Mouse (Mus musculus): ENCODE data around the gene Rgcc. TPM values are rescaled to one million over a fixed set of nuclear protein-coding genes. Genes with fewer than 3 reads are reported as not detected.

The Rgcc gene
- polyA plus RNA-seq, 1 experiment from 2014 or later: 52.8 TPM

DNA sequence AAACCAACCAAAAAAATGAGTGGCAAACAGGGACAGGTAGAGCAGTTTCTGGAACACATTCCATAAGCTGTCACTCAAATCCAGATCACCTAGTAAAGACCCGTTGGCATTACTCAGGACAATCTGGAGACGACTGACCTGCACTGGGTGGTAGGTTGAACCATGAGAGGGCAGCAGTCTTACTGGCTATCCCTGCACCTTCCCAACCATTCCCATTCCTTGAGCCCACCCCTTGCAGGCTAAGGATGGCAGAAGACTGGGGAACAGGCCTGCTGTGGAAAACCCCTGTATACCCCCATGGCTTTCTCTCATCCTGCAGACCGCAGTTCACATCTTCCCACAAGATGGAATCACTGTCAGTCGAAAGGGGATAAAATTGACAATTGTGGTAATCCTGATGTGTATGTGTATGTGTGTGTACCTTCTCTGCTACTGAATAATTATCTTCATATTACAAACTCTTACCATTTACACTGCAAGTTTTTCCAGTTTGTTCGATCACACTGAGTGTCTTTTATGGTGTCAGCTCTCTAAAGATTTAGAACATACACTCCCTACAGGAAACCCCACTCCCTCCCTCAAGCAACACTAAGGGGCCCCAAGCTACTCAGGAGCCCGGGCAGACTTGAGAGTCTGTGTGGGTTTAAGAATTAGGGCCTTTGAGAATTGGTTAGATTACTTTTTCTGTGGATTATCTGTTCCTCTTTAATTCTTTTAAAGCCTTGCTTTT, 59.6 kb downstream of the Rgcc start:
- H3K27me3 ChIP-seq (ENCODE audit: control insufficient read depth, insufficient read depth, low read length): no peaks in the 10 kb centered on the region
- H3K9me3 ChIP-seq (replicated peaks; ENCODE audit: control insufficient read depth, low read length): no peaks in the 10 kb centered on the region
- no peak for ATAC-seq (replicated peaks; ENCODE audit: insufficient number of reproducible peaks, low FRiP score, low TSS enrichment, low read depth)
- no peak overlapping the region for H3K4me3 ChIP-seq (ENCODE audit: low read depth, low read length)
- H3K4me2 ChIP-seq (ENCODE audit: low read depth, low read length): no peak overlapping the region
- no peak overlapping the region for H3K27ac ChIP-seq (replicated peaks; ENCODE audit: low read depth, low read length)
- H3K9ac ChIP-seq (replicated peaks; ENCODE audit: low read length): no peak overlapping the region
- H3K4me1 ChIP-seq (ENCODE audit: control insufficient read depth, insufficient read depth, low read length): no peaks in the 10 kb centered on the region
- DNase-seq (ENCODE audit: low spot score): no peak
- H3K36me3 ChIP-seq (replicated peaks; ENCODE audit: control insufficient read depth, insufficient read depth, low read depth, low read length): no peaks in the 10 kb centered on the region
- WGBS: 72% methylated on average over 6 of the region's 6 CpGs

DNA sequence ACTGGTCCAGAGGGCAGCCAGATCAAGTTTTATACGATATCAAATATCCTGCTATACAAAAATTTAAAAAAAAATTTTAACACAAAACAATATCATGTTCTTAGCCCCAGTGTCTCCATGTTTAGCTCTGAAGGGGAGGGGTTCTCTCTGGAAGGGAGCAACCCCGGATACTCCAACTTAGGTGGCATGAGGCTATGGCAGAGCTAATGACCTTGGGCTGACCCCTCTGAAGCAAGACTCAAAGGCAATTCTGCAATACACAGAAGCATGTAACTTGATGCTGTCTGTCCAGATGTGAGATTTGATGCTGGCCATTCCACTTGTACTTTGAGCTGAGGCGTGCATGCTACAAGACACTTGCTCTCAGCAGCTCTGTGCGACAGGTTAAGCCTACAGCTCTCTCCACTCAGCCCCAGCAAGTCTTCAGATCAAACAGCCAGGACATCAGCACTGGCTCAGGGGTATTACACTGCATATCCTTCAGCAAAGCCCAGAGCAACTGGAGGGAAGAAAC, 60.3 kb downstream of the Rgcc start:
- Histone ChIP-seq H3K4me1 (ENCODE audit: control insufficient read depth, insufficient read depth, low read length) (no peaks in the 10 kb centered on the region), H3K9ac (replicated peaks; ENCODE audit: low read length) (no peak overlapping the region), H3K9me3 (replicated peaks; ENCODE audit: control insufficient read depth, low read length) (no peaks in the 10 kb centered on the region), H3K36me3 (replicated peaks; ENCODE audit: control insufficient read depth, insufficient read depth, low read depth, low read length) (no peaks in the 10 kb centered on the region), H3K4me2 (ENCODE audit: low read depth, low read length) (no peak overlapping the region), H3K4me3 (ENCODE audit: low read depth, low read length) (no peak overlapping the region), H3K27ac (replicated peaks; ENCODE audit: low read depth, low read length) (no peak overlapping the region), H3K27me3 (ENCODE audit: control insufficient read depth, insufficient read depth, low read length) (no peaks in the 10 kb centered on the region)
- WGBS: 41% methylated on average over 4 of the region's 4 CpGs
- DNase-seq (ENCODE audit: low spot score) (peak; percentile 54), ATAC-seq (replicated peaks; ENCODE audit: insufficient number of reproducible peaks, low FRiP score, low TSS enrichment, low read depth) (no peak; the same call in 1 of the 2 replicates)

DNA sequence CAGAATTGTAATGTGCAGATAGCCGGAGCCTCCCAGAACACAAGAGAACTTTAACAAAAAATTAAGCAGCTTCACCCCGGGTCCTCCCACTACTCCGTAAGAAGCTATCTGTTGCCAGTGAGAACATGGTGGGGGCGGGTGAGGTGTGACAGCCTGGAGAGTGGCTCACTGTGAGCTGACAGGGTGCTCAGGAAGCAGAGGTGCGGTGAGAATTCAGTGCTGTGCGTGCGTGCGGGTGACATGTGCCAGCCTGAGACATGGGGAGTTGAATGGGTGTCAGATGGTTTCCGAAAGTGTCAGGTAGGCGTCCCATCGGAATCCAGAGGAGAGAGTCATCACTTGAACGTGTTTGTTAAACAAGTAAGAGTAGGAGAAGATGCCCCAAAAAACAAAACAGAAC, 62.0 kb downstream of the Rgcc start:
- Histone ChIP-seq H3K36me3 (replicated peaks; ENCODE audit: control insufficient read depth, insufficient read depth, low read depth, low read length) (no peaks in the 10 kb centered on the region), H3K27ac (replicated peaks; ENCODE audit: low read depth, low read length) (no peak overlapping the region), H3K4me1 (ENCODE audit: control insufficient read depth, insufficient read depth, low read length) (no peaks in the 10 kb centered on the region), H3K9ac (replicated peaks; ENCODE audit: low read length) (no peak overlapping the region), H3K4me3 (ENCODE audit: low read depth, low read length) (no peak overlapping the region), H3K9me3 (replicated peaks; ENCODE audit: control insufficient read depth, low read length) (no peaks in the 10 kb centered on the region), H3K4me2 (ENCODE audit: low read depth, low read length) (no peak overlapping the region), H3K27me3 (ENCODE audit: control insufficient read depth, insufficient read depth, low read length) (no peaks in the 10 kb centered on the region)
- WGBS: 92% methylated on average over 12 of the region's 12 CpGs
- no peak for DNase-seq (ENCODE audit: low spot score)
- no peak for ATAC-seq (replicated peaks; ENCODE audit: insufficient number of reproducible peaks, low FRiP score, low TSS enrichment, low read depth)

Other genes starting within 250 kb of the Rgcc start
- gene Zfp957, start 54.3 kb downstream of the Rgcc start, polyA plus RNA-seq (2014; fragmentation: Nextera tagmentation; extraction: Ambion mirVana): not detected in 2 replicates
- 41.3 and 49.4 TPM in 2 replicates for gene Naa16, start 89.1 kb upstream of the Rgcc start, polyA plus RNA-seq (2014; fragmentation: Nextera tagmentation; extraction: Ambion mirVana)
- gene Mtrf1, start 96.1 kb upstream of the Rgcc start, polyA plus RNA-seq (2014; fragmentation: Nextera tagmentation; extraction: Ambion mirVana): 9.2 and 10.2 TPM in 2 replicates
- gene Kbtbd7, start 124.9 kb upstream of the Rgcc start, polyA plus RNA-seq (2014; fragmentation: Nextera tagmentation; extraction: Ambion mirVana): 22.0 and 22.8 TPM in 2 replicates
- gene Kbtbd6, start 150.2 kb upstream of the Rgcc start, polyA plus RNA-seq (2014; fragmentation: Nextera tagmentation; extraction: Ambion mirVana): 6.3 and 7.4 TPM in 2 replicates
- 8.3 and 10.1 TPM in 2 replicates for gene Elf1, start 179.5 kb upstream of the Rgcc start, polyA plus RNA-seq (2014; fragmentation: Nextera tagmentation; extraction: Ambion mirVana)
- 62.6 and 69.4 TPM in 2 replicates for gene Wbp4, start 179.9 kb upstream of the Rgcc start, polyA plus RNA-seq (2014; fragmentation: Nextera tagmentation; extraction: Ambion mirVana)

Measured in embryonic facial prominence, embryonic 11.5 days (tissue).